Mouse (Mus musculus): ENCODE data around the gene Tle3. TPM values are rescaled to one million over a fixed set of nuclear protein-coding genes. Genes with fewer than 3 reads are reported as not detected.
A peak's percentile ranks its signal among the peaks of the same experiment; 100 is the strongest.

Tle3 gene
- total RNA-seq, 2 experiments from 2014 or later: 35.0 to 47.8 TPM

GRCm38 (mm10) chr9:61431830-61432229, 59.7 kb downstream of the Tle3 start:
- DNase-seq (ENCODE audit: low spot score in 2 of 2): no peak

GRCm38 (mm10) chr9:61433206-61433605, 61.0 kb downstream of the Tle3 start:
- DNase-seq (ENCODE audit: low spot score in 2 of 2): no peak

GRCm38 (mm10) chr9:61434062-61434461, 61.9 kb downstream of the Tle3 start:
- no peak for DNase-seq (ENCODE audit: low spot score in 2 of 2)

- DNase-seq (ENCODE audit: low spot score in 2 of 2): peak in 1 of 2 experiments; percentile 49
These were observed 63.2 kb downstream of the Tle3 start for GRCm38 (mm10) chr9:61435191-61435989.

- DNase-seq (ENCODE audit: low spot score in 2 of 2): no peak
These were observed 63.9 kb downstream of the Tle3 start for GRCm38 (mm10) chr9:61436104-61436503.

- no peak for DNase-seq (ENCODE audit: low spot score in 2 of 2)
These were observed 64.6 kb downstream of the Tle3 start for GRCm38 (mm10) chr9:61436761-61437160.

GRCm38 (mm10) chr9:61439092-61439491, 66.9 kb downstream of the Tle3 start:
- peak in 1 of 2 experiments; percentile 53 for DNase-seq (ENCODE audit: low spot score in 2 of 2)

GRCm38 (mm10) chr9:61439979-61440378, 67.8 kb downstream of the Tle3 start:
- DNase-seq (ENCODE audit: low spot score in 2 of 2): no peak

GRCm38 (mm10) chr9:61441206-61441913, 69.2 kb downstream of the Tle3 start:
- no peak for DNase-seq (ENCODE audit: low spot score in 2 of 2)

GRCm38 (mm10) chr9:61442951-61443630, 70.9 kb downstream of the Tle3 start:
- DNase-seq (ENCODE audit: low spot score in 2 of 2): no peak

GRCm38 (mm10) chr9:61445151-61445550, 73.0 kb downstream of the Tle3 start:
- no peak for DNase-seq (ENCODE audit: low spot score in 2 of 2)

- DNase-seq (ENCODE audit: low spot score in 2 of 2): no peak
These were observed 73.6 kb downstream of the Tle3 start for GRCm38 (mm10) chr9:61445711-61446222.

- DNase-seq (ENCODE audit: low spot score in 2 of 2): no peak
These were observed 74.8 kb downstream of the Tle3 start for GRCm38 (mm10) chr9:61446965-61447364.

- no peak for DNase-seq (ENCODE audit: low spot score in 2 of 2)
These were observed 77.3 kb downstream of the Tle3 start for GRCm38 (mm10) chr9:61449363-61449904.

- no peak for DNase-seq (ENCODE audit: low spot score in 2 of 2)
These were observed 79.9 kb downstream of the Tle3 start for GRCm38 (mm10) chr9:61452081-61452480.

- no peak for DNase-seq (ENCODE audit: low spot score in 2 of 2)
These were observed 83.7 kb downstream of the Tle3 start for GRCm38 (mm10) chr9:61455861-61456261.

- DNase-seq (ENCODE audit: low spot score in 2 of 2): no peak
These were observed 84.4 kb downstream of the Tle3 start for GRCm38 (mm10) chr9:61456441-61457161.

GRCm38 (mm10) chr9:61457162-61457523, 85.0 kb downstream of the Tle3 start:
- DNase-seq (ENCODE audit: low spot score in 2 of 2): no peak

GRCm38 (mm10) chr9:61461859-61462258, 89.7 kb downstream of the Tle3 start:
- no peak for DNase-seq (ENCODE audit: low spot score in 2 of 2)

- no peak for DNase-seq (ENCODE audit: low spot score in 2 of 2)
These were observed 95.3 kb downstream of the Tle3 start for GRCm38 (mm10) chr9:61467436-61467835.
